Mouse (Mus musculus) lung, embryonic 16.5 days (tissue): ENCODE measurements around the gene Serpina1a. TPM values are rescaled to one million over a fixed set of nuclear protein-coding genes. Genes with fewer than 3 reads are reported as not detected.
"Not testable (repeated sequence)": the region's sequence is repeated elsewhere in the genome, so short reads cannot be mapped to it uniquely, and the experiment has no call there.

Experiments used
- ATAC-seq: fragments of 200-750 bp; cut with Nextera tagmentation; 2 replicates; pipeline ENCODE4 v1.8.0; 2017; ENCODE audit warnings: low read depth, mild to moderate bottlenecking, moderate library complexity
- H3K27ac ChIP-seq: fragments of 300-500 bp; sonication (generic); 2 replicates; pipeline ENCODE4 v1.5.1; 2014; ENCODE audit warnings: mild to moderate bottlenecking, control low read depth, low read length
- H3K27me3 ChIP-seq: fragments of 300-500 bp; sonication (generic); 2 replicates; pipeline ENCODE4 v1.6.1; 2014; ENCODE audit warnings: low read depth, low read length, mixed read lengths; ENCODE audit not compliant: control insufficient read depth, insufficient read depth
- H3K36me3 ChIP-seq: fragments of 300-500 bp; sonication (generic); 2 replicates; pipeline ENCODE4 v1.6.1; 2014; ENCODE audit warnings: low read length; ENCODE audit not compliant: control insufficient read depth, insufficient read depth
- H3K4me1 ChIP-seq: fragments of 300-500 bp; sonication (generic); replicated peaks from 2 replicates; pipeline ENCODE4 v1.6.1; 2014; ENCODE audit warnings: low read length, mixed read lengths; ENCODE audit not compliant: control insufficient read depth, insufficient read depth
- H3K4me2 ChIP-seq: fragments of 300-500 bp; sonication (generic); 2 replicates; pipeline ENCODE4 v1.6.1; 2014; ENCODE audit warnings: low read depth, low read length, control low read depth
- H3K4me3 ChIP-seq: fragments of 300-500 bp; sonication (generic); 2 replicates; pipeline ENCODE4 v1.5.1; 2014; ENCODE audit warnings: mild to moderate bottlenecking, low read length, control low read depth
- H3K9ac ChIP-seq: fragments of 300-500 bp; sonication (generic); 2 replicates; pipeline ENCODE4 v1.6.1; 2014; ENCODE audit warnings: low read length, control low read depth
- H3K9me3 ChIP-seq: fragments of 300-500 bp; sonication (generic); 2 replicates; pipeline ENCODE4 v1.6.1; 2016; ENCODE audit warnings: low read length; ENCODE audit not compliant: control insufficient read depth
- whole genome bisulfite sequencing: fragments of 180-500 bp; shearing (Covaris S2); extraction: QIAGEN DNeasy Blood & Tissue Kit; methylation state at CpG from one replicate; pipeline ENCODE4 v1.1.7; 2014; 5-methylcytosine and 5-hydroxymethylcytosine counted together
- polyA plus RNA-seq: library from polyadenylated mRNA; unstranded; fragments of >200 nt; fragmentation: Nextera tagmentation; extraction: Ambion mirVana; gene quantifications from 2 replicates; pipeline ENCODE4 v1.2.1, GENCODE M21; 2015

The Serpina1a gene
- polyA plus RNA-seq, 1 experiment from 2014 or later, result 1.7 TPM

GRCm38 (mm10) chr12:103853032-103853431 is 10.3 kb downstream of the Serpina1a start:
- H3K9ac ChIP-seq, ATAC-seq: not testable (repeated sequence)
- WGBS, result 81% methylated on average over 2 of the region's 2 CpGs

GRCm38 (mm10) chr12:103830273-103830672 is 33.1 kb downstream of the Serpina1a start, which contains the start of gene Serpina1b:
TSS of gene Serpina1b (minus strand) at chr12:103830373.
- not testable (repeated sequence) for H3K36me3 ChIP-seq, H3K9me3 ChIP-seq, H3K4me1 ChIP-seq, H3K4me2 ChIP-seq, ATAC-seq, H3K27ac ChIP-seq, H3K27me3 ChIP-seq, H3K4me3 ChIP-seq, H3K9ac ChIP-seq
- WGBS, result 77% methylated on average over 4 of the region's 4 CpGs

More at GRCm38 (mm10) chr12:103853032-103853431, 10.3 kb downstream of the Serpina1a start:
- not testable (repeated sequence) for H3K4me2 ChIP-seq, H3K4me1 ChIP-seq, H3K27ac ChIP-seq, H3K36me3 ChIP-seq, H3K9me3 ChIP-seq, H3K27me3 ChIP-seq, H3K4me3 ChIP-seq

GRCm38 (mm10) chr12:103827661-103828372 is 35.5 kb downstream of the Serpina1a start:
- not testable (repeated sequence) for H3K27me3 ChIP-seq, H3K4me2 ChIP-seq, H3K36me3 ChIP-seq, H3K9me3 ChIP-seq, ATAC-seq, H3K4me3 ChIP-seq, H3K27ac ChIP-seq, H3K9ac ChIP-seq, H3K4me1 ChIP-seq
- 67% methylated on average over 6 of the region's 6 CpGs for WGBS

- not testable (repeated sequence) for H3K9ac ChIP-seq
These were observed 39.5 kb downstream of the Serpina1a start for GRCm38 (mm10) chr12:103823826-103824225.

More at GRCm38 (mm10) chr12:103823826-103824225, 39.5 kb downstream of the Serpina1a start:
- H3K9me3 ChIP-seq, H3K36me3 ChIP-seq, ATAC-seq, H3K4me1 ChIP-seq, H3K4me3 ChIP-seq, H3K27ac ChIP-seq, H3K4me2 ChIP-seq, H3K27me3 ChIP-seq: not testable (repeated sequence)
- WGBS, result 82% methylated on average over 5 of the region's 5 CpGs

Other genes with a start within 250 kb of the Serpina1a start
- 0.49 TPM in 1 of 2 replicates, not detected in the other for gene Serpina10, start 232.1 kb downstream of the Serpina1a start, polyA plus RNA-seq
- 1.9 and 17.1 TPM in 2 replicates for gene Serpina6, start 206.3 kb downstream of the Serpina1a start, polyA plus RNA-seq
- not detected in 2 replicates for gene Serpina16, start 187.4 kb downstream of the Serpina1a start, polyA plus RNA-seq
- gene Serpina1f, start 168.0 kb downstream of the Serpina1a start, polyA plus RNA-seq, result not detected in 2 replicates
- 0.58 and 9.1 TPM in 2 replicates for gene Serpina1d, start 90.0 kb downstream of the Serpina1a start, polyA plus RNA-seq
- 1.8 and 15.4 TPM in 2 replicates for gene Serpina1b, start 33.2 kb downstream of the Serpina1a start, polyA plus RNA-seq
- gene Serpina1c, start 41.3 kb upstream of the Serpina1a start, polyA plus RNA-seq, result 0.62 and 7.2 TPM in 2 replicates
- gene Serpina1e, start 95.4 kb upstream of the Serpina1a start, polyA plus RNA-seq, result 0.85 and 7.3 TPM in 2 replicates
- gene Serpina11, start 126.4 kb upstream of the Serpina1a start, polyA plus RNA-seq, result 0.14 TPM in 1 of 2 replicates, not detected in the other
- 0.38 and 1.1 TPM in 2 replicates for gene Serpina9, start 150.2 kb upstream of the Serpina1a start, polyA plus RNA-seq
- 0.14 TPM in 1 of 2 replicates, not detected in the other for gene Serpina12, start 180.9 kb upstream of the Serpina1a start, polyA plus RNA-seq
- gene Serpina5, start 237.6 kb upstream of the Serpina1a start, polyA plus RNA-seq, result not detected in 2 replicates
- not detected in 2 replicates for gene Serpina3a, start 249.2 kb upstream of the Serpina1a start, polyA plus RNA-seq